Mouse (Mus musculus): ENCODE measurements at regions not wholly inside any gene's neighbourhood (a gene's known extent, or its start where the extent isn't known, plus 50 kb on each side); places are given as distances from the start of the nearest gene placed in this dataset.
A peak's percentile ranks its signal among the peaks of the same experiment; 100 is the strongest.

- Histone ChIP-seq H3K9ac (replicated peaks; ENCODE audit: low read length) (no peak overlapping the region), H3K27me3 (ENCODE audit: insufficient read depth, low read length) (no peaks in the 10 kb centered on the region), H3K4me2 (replicated peaks; ENCODE audit: low read depth, low read length) (no peak overlapping the region), H3K27ac (ENCODE audit: low read length) (no peak overlapping the region), H3K4me1 (ENCODE audit: insufficient read depth, low read length) (peaks cover 15% of the 10 kb centered on the region), H3K36me3 (ENCODE audit: insufficient read depth, low read length) (no peaks in the 10 kb centered on the region), H3K9me3 (ENCODE audit: low read length) (no peaks in the 10 kb centered on the region), H3K4me3 (ENCODE audit: low read length) (no peak overlapping the region)
- WGBS: 69% methylated on average over 3 of the region's 3 CpGs
- ATAC-seq (ENCODE audit: low FRiP score, low TSS enrichment): no peak
Measured at GRCm38 (mm10) chr13:34424921-34425320, 79.9 kb upstream of the Slc22a23 start.

DNA sequence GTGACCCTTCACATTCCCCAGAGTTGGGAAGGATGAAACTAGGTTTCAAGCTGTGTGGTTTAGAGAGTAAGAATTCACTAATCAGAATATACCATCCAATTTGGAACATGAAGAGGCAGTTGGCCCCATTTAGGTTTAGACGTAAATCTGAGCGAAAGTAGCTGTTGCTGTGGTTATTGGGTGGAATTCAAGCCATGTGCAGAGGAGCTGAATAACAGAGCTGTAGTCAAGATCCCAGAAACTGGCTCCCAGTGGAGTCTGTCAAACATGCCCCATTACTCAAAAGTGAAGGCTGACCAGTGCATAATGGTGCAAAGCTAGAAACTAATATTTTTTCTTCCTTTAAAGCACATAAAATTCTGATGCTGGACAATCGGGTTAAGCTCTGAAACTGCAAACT is 76.7 kb upstream of the Slc22a23 start:
- no peak overlapping the region for H3K27ac ChIP-seq (ENCODE audit: low read length)

GRCm38 (mm10) chr13:34420341-34421156 is 75.6 kb upstream of the Slc22a23 start:
- no peak overlapping the region for H3K9ac ChIP-seq (replicated peaks; ENCODE audit: low read length)
- no peak for ATAC-seq (ENCODE audit: low FRiP score, low TSS enrichment)
- peaks cover 15% of the 10 kb centered on the region for H3K4me1 ChIP-seq (ENCODE audit: insufficient read depth, low read length)
- 44% methylated on average over 8 of the region's 8 CpGs for WGBS
- no peaks in the 10 kb centered on the region for H3K36me3 ChIP-seq (ENCODE audit: insufficient read depth, low read length)
- no peak overlapping the region for H3K4me2 ChIP-seq (replicated peaks; ENCODE audit: low read depth, low read length)
- H3K9me3 ChIP-seq (ENCODE audit: low read length): no peaks in the 10 kb centered on the region
- no peak overlapping the region for H3K27ac ChIP-seq (ENCODE audit: low read length)
- H3K4me3 ChIP-seq (ENCODE audit: low read length): no peak overlapping the region
- H3K27me3 ChIP-seq (ENCODE audit: insufficient read depth, low read length): no peaks in the 10 kb centered on the region

More for the DNA sequence above, 76.7 kb upstream of the Slc22a23 start:
- Histone ChIP-seq H3K9ac (replicated peaks; ENCODE audit: low read length) (no peak overlapping the region), H3K4me2 (replicated peaks; ENCODE audit: low read depth, low read length) (no peak overlapping the region), H3K4me1 (ENCODE audit: insufficient read depth, low read length) (peaks cover 15% of the 10 kb centered on the region), H3K27me3 (ENCODE audit: insufficient read depth, low read length) (no peaks in the 10 kb centered on the region), H3K4me3 (ENCODE audit: low read length) (no peak overlapping the region), H3K36me3 (ENCODE audit: insufficient read depth, low read length) (no peaks in the 10 kb centered on the region), H3K9me3 (ENCODE audit: low read length) (no peaks in the 10 kb centered on the region)
- 55% methylated on average over 3 of the region's 3 CpGs for WGBS
- ATAC-seq (ENCODE audit: low FRiP score, low TSS enrichment): peak; percentile 35; the same call in 1 of the 2 replicates

GRCm38 (mm10) chr13:34419061-34419460 is 74.1 kb upstream of the Slc22a23 start:
- Histone ChIP-seq H3K4me2 (replicated peaks; ENCODE audit: low read depth, low read length) (no peak overlapping the region), H3K4me3 (ENCODE audit: low read length) (no peak overlapping the region), H3K36me3 (ENCODE audit: insufficient read depth, low read length) (no peaks in the 10 kb centered on the region), H3K4me1 (ENCODE audit: insufficient read depth, low read length) (peaks cover 15% of the 10 kb centered on the region), H3K9ac (replicated peaks; ENCODE audit: low read length) (no peak overlapping the region), H3K27me3 (ENCODE audit: insufficient read depth, low read length) (no peaks in the 10 kb centered on the region), H3K27ac (ENCODE audit: low read length) (no peak overlapping the region), H3K9me3 (ENCODE audit: low read length) (no peaks in the 10 kb centered on the region)
- ATAC-seq (ENCODE audit: low FRiP score, low TSS enrichment): no peak
- 91% methylated on average over 3 of the region's 3 CpGs for WGBS

- Histone ChIP-seq H3K4me3 (ENCODE audit: low read length) (no peak overlapping the region), H3K36me3 (ENCODE audit: insufficient read depth, low read length) (no peaks in the 10 kb centered on the region), H3K9me3 (ENCODE audit: low read length) (no peaks in the 10 kb centered on the region), H3K4me2 (replicated peaks; ENCODE audit: low read depth, low read length) (no peak overlapping the region), H3K27me3 (ENCODE audit: insufficient read depth, low read length) (no peaks in the 10 kb centered on the region), H3K9ac (replicated peaks; ENCODE audit: low read length) (no peak overlapping the region), H3K27ac (ENCODE audit: low read length) (no peak overlapping the region), H3K4me1 (ENCODE audit: insufficient read depth, low read length) (peaks cover 15% of the 10 kb centered on the region)
- 31% methylated on average over 2 of the region's 2 CpGs for WGBS
- peak; percentile 69 for ATAC-seq (ENCODE audit: low FRiP score, low TSS enrichment)
Measured at GRCm38 (mm10) chr13:34416603-34417002, 71.6 kb upstream of the Slc22a23 start.

- no peak for ATAC-seq (ENCODE audit: low FRiP score, low TSS enrichment)
- H3K4me2 ChIP-seq (replicated peaks; ENCODE audit: low read depth, low read length): no peak overlapping the region
- no peaks in the 10 kb centered on the region for H3K36me3 ChIP-seq (ENCODE audit: insufficient read depth, low read length)
- no peaks in the 10 kb centered on the region for H3K4me1 ChIP-seq (ENCODE audit: insufficient read depth, low read length)
- H3K27ac ChIP-seq (ENCODE audit: low read length): no peak overlapping the region
- WGBS: 88% methylated on average over 2 of the region's 2 CpGs
- no peaks in the 10 kb centered on the region for H3K9me3 ChIP-seq (ENCODE audit: low read length)
- H3K4me3 ChIP-seq (ENCODE audit: low read length): no peak overlapping the region
- H3K9ac ChIP-seq (replicated peaks; ENCODE audit: low read length): no peak overlapping the region
- no peaks in the 10 kb centered on the region for H3K27me3 ChIP-seq (ENCODE audit: insufficient read depth, low read length)
Measured at GRCm38 (mm10) chr13:34414533-34414932, 69.6 kb upstream of the Slc22a23 start.

DNA sequence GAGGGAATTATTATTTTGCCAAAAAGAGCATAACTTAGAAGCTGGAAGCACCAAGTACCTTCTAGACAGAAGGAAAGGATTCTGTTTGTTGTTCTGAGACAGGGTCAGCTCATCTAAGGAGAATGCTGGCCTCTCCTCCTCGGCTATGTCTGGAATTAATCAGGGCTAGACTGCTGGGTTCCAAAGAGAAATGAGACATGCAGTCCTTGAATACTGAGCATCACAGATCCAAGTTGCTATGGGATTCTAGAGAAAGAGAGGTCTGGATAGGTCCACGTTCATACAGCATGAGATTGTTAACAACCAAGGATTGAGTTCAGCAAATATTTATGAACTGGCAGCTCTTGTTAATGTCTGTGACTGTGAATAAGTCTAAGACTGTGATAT is 63.7 kb upstream of the Slc22a23 start:
- 44% methylated on average over 2 of the region's 2 CpGs for WGBS
- Histone ChIP-seq H3K9me3 (ENCODE audit: low read length) (no peaks in the 10 kb centered on the region), H3K27me3 (ENCODE audit: insufficient read depth, low read length) (no peaks in the 10 kb centered on the region), H3K9ac (replicated peaks; ENCODE audit: low read length) (no peak overlapping the region), H3K4me3 (ENCODE audit: low read length) (no peak overlapping the region), H3K4me1 (ENCODE audit: insufficient read depth, low read length) (no peaks in the 10 kb centered on the region), H3K36me3 (ENCODE audit: insufficient read depth, low read length) (no peaks in the 10 kb centered on the region), H3K4me2 (replicated peaks; ENCODE audit: low read depth, low read length) (no peak overlapping the region), H3K27ac (ENCODE audit: low read length) (no peak overlapping the region)
- no peak for ATAC-seq (ENCODE audit: low FRiP score, low TSS enrichment)

DNA sequence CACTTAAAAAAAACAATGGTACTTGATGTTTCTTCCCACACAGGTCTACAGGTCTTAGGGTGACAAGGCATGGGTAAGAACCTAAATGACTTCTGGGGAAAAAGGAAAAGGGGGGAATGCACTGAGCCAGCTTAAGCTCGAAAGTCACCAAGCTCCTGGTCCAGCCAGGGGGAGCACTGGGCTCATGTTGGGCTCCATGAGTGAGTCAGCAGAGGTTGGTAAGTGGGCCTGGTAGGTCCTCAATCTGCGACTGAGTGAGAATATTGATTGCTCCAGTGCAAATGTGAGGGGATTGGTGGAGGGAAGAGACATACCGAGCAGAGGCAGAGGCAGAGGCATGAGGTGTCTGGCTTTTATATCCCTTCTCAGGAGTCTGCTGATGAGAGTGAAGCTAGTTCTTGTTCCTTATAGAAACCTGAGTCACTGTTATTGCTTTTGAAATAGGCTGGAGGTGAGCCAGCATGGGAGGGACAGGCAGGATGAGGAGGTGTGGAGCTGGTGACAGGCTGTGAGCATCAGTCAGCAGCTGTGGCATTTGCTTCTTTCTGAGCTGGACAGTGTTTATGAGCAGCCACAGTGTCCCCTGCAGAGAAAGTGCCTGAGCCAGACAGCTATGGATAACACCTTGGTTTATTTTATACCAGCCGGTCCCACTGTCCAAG is 63.2 kb upstream of the Slc22a23 start:
- H3K27ac ChIP-seq (ENCODE audit: low read length): no peak overlapping the region
- WGBS: 63% methylated on average over 4 of the region's 4 CpGs
- H3K4me3 ChIP-seq (ENCODE audit: low read length): no peak overlapping the region
- no peak overlapping the region for H3K4me2 ChIP-seq (replicated peaks; ENCODE audit: low read depth, low read length)
- H3K4me1 ChIP-seq (ENCODE audit: insufficient read depth, low read length): no peaks in the 10 kb centered on the region
- H3K36me3 ChIP-seq (ENCODE audit: insufficient read depth, low read length): no peaks in the 10 kb centered on the region
- no peaks in the 10 kb centered on the region for H3K9me3 ChIP-seq (ENCODE audit: low read length)
- no peak overlapping the region for H3K9ac ChIP-seq (replicated peaks; ENCODE audit: low read length)
- H3K27me3 ChIP-seq (ENCODE audit: insufficient read depth, low read length): no peaks in the 10 kb centered on the region
- no peak for ATAC-seq (ENCODE audit: low FRiP score, low TSS enrichment)

GRCm38 (mm10) chr13:34406291-34406690 is 61.3 kb upstream of the Slc22a23 start:
- no peak for ATAC-seq (ENCODE audit: low FRiP score, low TSS enrichment)
- Histone ChIP-seq H3K36me3 (ENCODE audit: insufficient read depth, low read length) (no peaks in the 10 kb centered on the region), H3K4me1 (ENCODE audit: insufficient read depth, low read length) (no peaks in the 10 kb centered on the region), H3K9ac (replicated peaks; ENCODE audit: low read length) (no peak overlapping the region), H3K4me3 (ENCODE audit: low read length) (no peak overlapping the region), H3K4me2 (replicated peaks; ENCODE audit: low read depth, low read length) (no peak overlapping the region), H3K27me3 (ENCODE audit: insufficient read depth, low read length) (no peaks in the 10 kb centered on the region), H3K9me3 (ENCODE audit: low read length) (no peaks in the 10 kb centered on the region), H3K27ac (ENCODE audit: low read length) (no peak overlapping the region)

DNA sequence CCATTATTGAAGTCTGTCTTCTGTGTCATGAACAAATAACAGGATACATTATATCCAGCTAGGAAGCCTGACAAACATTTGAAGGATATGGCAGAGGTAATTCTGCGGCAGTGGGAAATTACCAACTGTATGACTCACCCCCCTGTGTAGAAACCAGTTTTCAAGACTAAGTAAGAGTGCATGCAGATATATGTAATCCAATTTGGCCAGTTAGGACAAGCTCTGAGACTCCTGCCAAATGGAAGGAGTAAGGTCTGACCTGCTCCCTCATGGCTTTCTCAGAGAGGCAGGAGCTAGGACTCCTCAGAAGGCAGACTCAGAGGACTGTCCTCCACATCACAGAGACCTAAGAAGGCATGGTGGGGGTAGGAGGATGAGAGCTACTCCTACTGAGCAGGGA is 57.6 kb upstream of the Slc22a23 start:
- no peaks in the 10 kb centered on the region for H3K36me3 ChIP-seq (ENCODE audit: insufficient read depth, low read length)
- no peak overlapping the region for H3K4me3 ChIP-seq (ENCODE audit: low read length)
- no peak for ATAC-seq (ENCODE audit: low FRiP score, low TSS enrichment)
- no peak overlapping the region for H3K27ac ChIP-seq (ENCODE audit: low read length)
- no peaks in the 10 kb centered on the region for H3K4me1 ChIP-seq (ENCODE audit: insufficient read depth, low read length)
- WGBS: 70% methylated on average over 1 of the region's 1 CpGs
- no peaks in the 10 kb centered on the region for H3K9me3 ChIP-seq (ENCODE audit: low read length)
- H3K27me3 ChIP-seq (ENCODE audit: insufficient read depth, low read length): no peaks in the 10 kb centered on the region
- no peak overlapping the region for H3K4me2 ChIP-seq (replicated peaks; ENCODE audit: low read depth, low read length)
- no peak overlapping the region for H3K9ac ChIP-seq (replicated peaks; ENCODE audit: low read length)
